In genomic region chr12:55272243-55272642, GRCm38 (mm10) we compare ENCODE assay signal across 19 mouse cellular contexts. TPM values are rescaled to one million over a fixed set of nuclear protein-coding genes. Genes with fewer than 3 reads are reported as not detected.
A peak's percentile ranks its signal among the peaks of the same experiment; 100 is the strongest.
DNase-seq lines count a peak whose midpoint lies in the region; TF ChIP-seq lines count a peak whose summit lies in the region.
"Had no signal": no experiment of that assay in that cellular context is flagged by ENCODE, and none has a peak within 500 bp of the region (broad histone marks: within the 10 kb centered on the region; RNA-seq: fewer than 3 reads in every experiment).

No protein-coding gene starts in this region.

- TF ChIP-seq EP300 in ES-Bruce4 (IDR thresholded peaks at IDR 0.05; ENCODE audit: insufficient read depth, low read depth, low read length): peak; percentile 73; the same call in 1 of the 2 replicates

- no peaks in the 10 kb centered on the region for H3K9me3 ChIP-seq in ES-Bruce4 (replicated peaks; ENCODE audit: control insufficient read depth, insufficient read depth, low read length, poor library complexity, severe bottlenecking)
- H3K9me3 ChIP-seq in limb, embryonic 10.5 days (replicated peaks): no peaks in the 10 kb centered on the region
- H3K9me3 ChIP-seq: G1E; heart, embryonic 15.5 days; hindbrain, embryonic 12.5 days; midbrain, embryonic 15.5 days had no signal

- H3K4me3 ChIP-seq in ES-Bruce4 (ENCODE audit: low read depth, low read length): no peak overlapping the region
- H3K4me3 ChIP-seq in limb, embryonic 10.5 days: no peak overlapping the region
- H3K4me3 ChIP-seq: erythroblast, embryonic 14.5 days; heart, embryonic 15.5 days; hindbrain, embryonic 12.5 days; midbrain, embryonic 15.5 days had no signal

- H3K27me3 ChIP-seq in ES-Bruce4 (ENCODE audit: control insufficient read depth, insufficient read depth, low read length, poor library complexity, severe bottlenecking): no peaks in the 10 kb centered on the region
- no peaks in the 10 kb centered on the region for H3K27me3 ChIP-seq in limb, embryonic 10.5 days (ENCODE audit: low read depth, poor library complexity, severe bottlenecking)
- H3K27me3 ChIP-seq: heart, embryonic 15.5 days; hindbrain, embryonic 12.5 days; midbrain, embryonic 15.5 days had no signal

- no peaks in the 10 kb centered on the region for H3K36me3 ChIP-seq in ES-Bruce4 (ENCODE audit: control insufficient read depth, insufficient read depth, low read length, poor library complexity, severe bottlenecking)
- no peaks in the 10 kb centered on the region for H3K36me3 ChIP-seq in limb, embryonic 10.5 days
- H3K36me3 ChIP-seq: heart, embryonic 15.5 days; hindbrain, embryonic 12.5 days; midbrain, embryonic 15.5 days had no signal

- TF ChIP-seq POLR2A in ES-Bruce4 (IDR thresholded peaks at IDR 0.05; ENCODE audit: insufficient read depth, low read length): no peak

- peak; percentile 13 for DNase-seq in embryo, embryonic 10 days (ENCODE audit: low spot score)
- no peak for DNase-seq in embryo, embryonic 9.5 days (ENCODE audit: extremely low spot score)
- DNase-seq in adipocyte (ENCODE audit: low spot score): peak; percentile 63
- peak; percentile 31 for DNase-seq in limb, embryonic 10.5 days (ENCODE audit: low spot score)
- DNase-seq in gastrocnemius, adult 8-10 months (ENCODE audit: low spot score in 2 of 2): no peak
- DNase-seq in adrenal gland, adult 18-20 months (ENCODE audit: low spot score in 2 of 2): no peak
- DNase-seq in frontal cortex, adult 2 months (ENCODE audit: extremely low spot score in 1 of 2, low spot score in 1 of 2): no peak
- DNase-seq: adrenal gland, adult 2 months; cerebellum, adult 18-20 months; kidney, adult 11 months; kidney, postnatal 36 days; lung, adult 18-20 months had no signal

- 79% methylated on average over 3 of the region's 3 CpGs for WGBS in limb, embryonic 10.5 days

- TF ChIP-seq CTCF in ES-Bruce4 (IDR thresholded peaks at IDR 0.05; ENCODE audit: low read depth, low read length): peak; percentile 18

- no peak overlapping the region for H3K9ac ChIP-seq in ES-Bruce4 (ENCODE audit: low read depth, poor library complexity, severe bottlenecking)
- H3K9ac ChIP-seq: heart, embryonic 15.5 days; hindbrain, embryonic 12.5 days; midbrain, embryonic 15.5 days had no signal

- H3K27ac ChIP-seq in ES-Bruce4 (ENCODE audit: insufficient read depth, low read length): no peak overlapping the region
- H3K27ac ChIP-seq in limb, embryonic 10.5 days: no peak overlapping the region
- H3K27ac ChIP-seq: heart, embryonic 15.5 days; hindbrain, embryonic 12.5 days; macrophage; midbrain, embryonic 15.5 days had no signal

- no peaks in the 10 kb centered on the region for H3K4me1 ChIP-seq in ES-Bruce4 (ENCODE audit: control insufficient read depth, insufficient read depth, low read length)
- H3K4me1 ChIP-seq in limb, embryonic 10.5 days: no peaks in the 10 kb centered on the region
- H3K4me1 ChIP-seq: heart, embryonic 15.5 days; hindbrain, embryonic 12.5 days; midbrain, embryonic 15.5 days had no signal

RNA-seq across cellular contexts. Expression of gene 1110008L16Rik, which starts 27.1 kb away (rescaled TPM):
- 32.6 and 34.1 TPM in 2 replicates for polyA plus RNA-seq in ES-Bruce4 (2011; ENCODE audit: insufficient read depth, insufficient read length, low read depth, missing spikeins)
- polyA plus RNA-seq in limb, embryonic 10.5 days (2016; fragmentation: Nextera tagmentation; extraction: Ambion mirVana): 20.9 and 22.2 TPM in 2 replicates
- total RNA-seq in gastrocnemius, adult 8-10 months (2022): 10 to 100 TPM; 11.6 to 13.5 (median 12.1) TPM
- total RNA-seq in adrenal gland, adult 18-20 months (2021): 10 to 100 TPM; 11.3 to 15.2 TPM
- 6.5 and 7.0 TPM in 2 replicates for polyA plus RNA-seq in frontal cortex, adult 2 months (2012; rRNA removed)

RNA-seq across cellular contexts. Expression of gene Ppp2r3c, which starts 30.6 kb away (rescaled TPM):
- 28.3 and 33.7 TPM in 2 replicates for polyA plus RNA-seq in ES-Bruce4 (2011; ENCODE audit: insufficient read depth, insufficient read length, low read depth, missing spikeins)
- 19.6 and 23.3 TPM in 2 replicates for polyA plus RNA-seq in limb, embryonic 10.5 days (2016; fragmentation: Nextera tagmentation; extraction: Ambion mirVana)
- 10 to 100 TPM in 1 of 4 experiments, 1 to 10 TPM in 3; 7.5 to 11.3 (median 9.5) TPM for total RNA-seq in gastrocnemius, adult 8-10 months (2022)
- total RNA-seq in adrenal gland, adult 18-20 months (2021): 10 to 100 TPM; 11.8 to 12.5 TPM
- 10.2 and 11.9 TPM in 2 replicates for polyA plus RNA-seq in frontal cortex, adult 2 months (2012; rRNA removed)

RNA-seq across cellular contexts. Expression of gene Srp54c, which starts 42.3 kb away (rescaled TPM):
- 74.2 and 76.7 TPM in 2 replicates for polyA plus RNA-seq in ES-Bruce4 (2011; ENCODE audit: insufficient read depth, insufficient read length, low read depth, missing spikeins)
- polyA plus RNA-seq in limb, embryonic 10.5 days (2016; fragmentation: Nextera tagmentation; extraction: Ambion mirVana): 45.8 and 54.1 TPM in 2 replicates
- total RNA-seq in gastrocnemius, adult 8-10 months (2022): 10 to 100 TPM; 21.9 to 25.5 (median 22.3) TPM
- 10 to 100 TPM; 38.0 to 74.2 TPM for total RNA-seq in adrenal gland, adult 18-20 months (2021)
- polyA plus RNA-seq in frontal cortex, adult 2 months (2012; rRNA removed): 67.5 and 69.3 TPM in 2 replicates

Comparison
In these comparisons a context has a peak if more than half of its experiments do, and no peak if none do; other contexts are left out.
1. DNase-seq: peak in embryo, embryonic 10 days (single experiment), adipocyte (single experiment) and limb, embryonic 10.5 days (single experiment); none in embryo, embryonic 9.5 days (single experiment), gastrocnemius, adult 8-10 months (0 of 2), adrenal gland, adult 18-20 months (0 of 2) and frontal cortex, adult 2 months (0 of 2).